Mouse (Mus musculus): ENCODE data around the gene Gprc5c.

The Gprc5c gene

GRCm38 (mm10) chr11:114914978-114915377 is 64.0 kb downstream of the Gprc5c start:
- DNase-seq, result no peak

GRCm38 (mm10) chr11:114917120-114917519 is 66.2 kb downstream of the Gprc5c start:
- no peak for DNase-seq
